Mouse (Mus musculus) cerebellum, adult 11-12 months (tissue): ENCODE measurements around the gene Tor2a.

Experiments used
- DNase-seq: peaks from one replicate; pipeline ENCODE4 v3.0.0; 2022

Tor2a gene

GRCm38 (mm10) chr2:32730854-32731253 is 26.2 kb upstream of the Tor2a start:
- no peak for DNase-seq

- no peak for DNase-seq
Measured at GRCm38 (mm10) chr2:32731911-32732310, 25.1 kb upstream of the Tor2a start.

- no peak for DNase-seq
Measured at GRCm38 (mm10) chr2:32732695-32733094, 24.3 kb upstream of the Tor2a start.

GRCm38 (mm10) chr2:32734480-32734879 is 22.6 kb upstream of the Tor2a start:
- DNase-seq: no peak

- no peak for DNase-seq
Measured at GRCm38 (mm10) chr2:32734933-32735332, 22.1 kb upstream of the Tor2a start.

GRCm38 (mm10) chr2:32736306-32736829 is 20.7 kb upstream of the Tor2a start:
- no peak for DNase-seq

- DNase-seq: no peak
Measured at GRCm38 (mm10) chr2:32737008-32737407, 20.0 kb upstream of the Tor2a start.

- no peak for DNase-seq
Measured at GRCm38 (mm10) chr2:32739311-32739710, 17.7 kb upstream of the Tor2a start.

- no peak for DNase-seq
Measured at GRCm38 (mm10) chr2:32740916-32741272, 16.1 kb upstream of the Tor2a start, which contains the start of gene 6330409D20Rik. 6330409D20Rik (minus strand) TSS chr2:32741016.

- DNase-seq: peak; percentile 77
Measured at GRCm38 (mm10) chr2:32741273-32742172, 15.5 kb upstream of the Tor2a start.

- DNase-seq: peak; percentile 91
Measured at GRCm38 (mm10) chr2:32742173-32742531, 14.9 kb upstream of the Tor2a start.

GRCm38 (mm10) chr2:32744272-32744982 is 12.6 kb upstream of the Tor2a start:
- DNase-seq: no peak

- DNase-seq: no peak
Measured at GRCm38 (mm10) chr2:32749082-32749481, 8.0 kb upstream of the Tor2a start.

- DNase-seq: no peak
Measured at GRCm38 (mm10) chr2:32750199-32750598, 6.8 kb upstream of the Tor2a start.

- no peak for DNase-seq
Measured at GRCm38 (mm10) chr2:32750887-32751664, 6.0 kb upstream of the Tor2a start.

GRCm38 (mm10) chr2:32751665-32752033 is 5.4 kb upstream of the Tor2a start:
- no peak for DNase-seq

GRCm38 (mm10) chr2:32752181-32752580 is 4.9 kb upstream of the Tor2a start:
- no peak for DNase-seq

GRCm38 (mm10) chr2:32756674-32757055 is 369 bp upstream of the Tor2a start:
- DNase-seq: no peak

- no peak for DNase-seq
Measured at GRCm38 (mm10) chr2:32758503-32758902, 1.5 kb downstream of the Tor2a start.

GRCm38 (mm10) chr2:32759001-32759400 is 2.0 kb downstream of the Tor2a start:
- DNase-seq: no peak

GRCm38 (mm10) chr2:32761361-32761760 is 4.3 kb downstream of the Tor2a start:
- DNase-seq: no peak

GRCm38 (mm10) chr2:32761859-32762258 is 4.8 kb downstream of the Tor2a start:
- no peak for DNase-seq

GRCm38 (mm10) chr2:32763353-32763752 is 6.3 kb downstream of the Tor2a start:
- DNase-seq: no peak
